14 mouse cellular contexts compared by ENCODE assay signal in the genomic region with DNA sequence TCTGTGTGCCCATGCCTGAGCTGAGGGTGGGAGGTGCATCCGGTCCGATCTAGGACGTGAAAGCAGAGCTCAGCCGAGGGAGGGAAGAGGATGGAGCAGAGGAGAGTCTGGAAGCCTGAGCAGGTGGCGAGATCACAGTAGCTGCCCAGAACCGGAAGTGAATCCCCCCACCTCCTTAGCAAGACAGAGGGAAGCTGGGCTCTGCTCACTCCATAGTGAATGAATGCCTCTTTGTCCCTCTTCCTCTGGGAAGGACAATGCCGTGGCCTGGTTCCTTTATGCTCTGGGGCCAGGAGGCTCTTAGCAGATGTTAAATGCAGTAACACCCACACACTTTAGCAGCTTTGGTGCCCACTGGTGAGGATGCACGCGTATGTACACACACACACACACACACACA. TPM values are rescaled to one million over a fixed set of nuclear protein-coding genes. Genes with fewer than 3 reads are reported as not detected.
DNase-seq lines count a peak whose midpoint lies in the region; ATAC-seq lines count a peak whose summit lies in the region.
"Had no signal": no experiment of that assay in that cellular context is flagged by ENCODE, and none has a peak within 500 bp of the region (broad histone marks: within the 10 kb centered on the region; RNA-seq: fewer than 3 reads in every experiment).

No protein-coding gene starts in this region.

- peak; percentile 73 for DNase-seq in embryo, embryonic 10.5 days (ENCODE audit: low spot score)
- peak; percentile 51 for DNase-seq in forebrain, embryonic 10.5 days (ENCODE audit: extremely low spot score, low spot score)
- peak; percentile 40 for DNase-seq in neural tube, embryonic 10.5 days (ENCODE audit: extremely low spot score, low spot score)
- no peak for DNase-seq in kidney, postnatal 14 days
- no peak for DNase-seq in right cerebral cortex, postnatal 36 days (ENCODE audit: low spot score in 2 of 2)
- no peak for DNase-seq in urinary bladder, adult 18-20 months (ENCODE audit: low spot score in 2 of 2)
- DNase-seq: kidney, adult 11 months; layer of hippocampus, postnatal 36 days had no signal

- H3K4me1 ChIP-seq in forebrain, embryonic 10.5 days = peaks cover 28% of the 10 kb centered on the region
- peaks cover 8% of the 10 kb centered on the region; the same call in 1 of the 2 replicates for H3K4me1 ChIP-seq in hindbrain, embryonic 15.5 days (replicated peaks)
- H3K4me1 ChIP-seq: heart, embryonic 13.5 days; lung, embryonic 15.5 days; stomach, embryonic 15.5 days had no signal

- H3K4me2 ChIP-seq in hindbrain, embryonic 15.5 days = no peak overlapping the region
- H3K4me2 ChIP-seq: heart, embryonic 13.5 days; lung, embryonic 15.5 days; stomach, embryonic 15.5 days had no signal

- peaks cover 4% of the 10 kb centered on the region; the same call in 1 of the 2 replicates for H3K27me3 ChIP-seq in forebrain, embryonic 10.5 days (ENCODE audit: poor library complexity, severe bottlenecking)
- H3K27me3 ChIP-seq in hindbrain, embryonic 15.5 days = no peaks in the 10 kb centered on the region
- H3K27me3 ChIP-seq: CH12.LX; lung, embryonic 15.5 days; stomach, embryonic 15.5 days had no signal

- H3K9ac ChIP-seq in hindbrain, embryonic 15.5 days = no peak overlapping the region
- H3K9ac ChIP-seq: heart, embryonic 13.5 days; lung, embryonic 15.5 days; stomach, embryonic 15.5 days had no signal

- no peak overlapping the region for H3K4me3 ChIP-seq in forebrain, embryonic 10.5 days
- H3K4me3 ChIP-seq in hindbrain, embryonic 15.5 days = no peak overlapping the region
- H3K4me3 ChIP-seq: heart, embryonic 13.5 days; lung, embryonic 15.5 days; stomach, embryonic 15.5 days had no signal

- no peaks in the 10 kb centered on the region; the same call in 1 of the 2 replicates for H3K9me3 ChIP-seq in forebrain, embryonic 10.5 days
- H3K9me3 ChIP-seq in hindbrain, embryonic 15.5 days = no peaks in the 10 kb centered on the region
- H3K9me3 ChIP-seq: lung, embryonic 15.5 days; stomach, embryonic 15.5 days had no signal

- WGBS in forebrain, embryonic 10.5 days = 46% methylated on average over 9 of the region's 9 CpGs
- 20% methylated on average over 9 of the region's 9 CpGs for WGBS in hindbrain, embryonic 15.5 days

- H3K27ac ChIP-seq in forebrain, embryonic 10.5 days = peak overlapping the region; percentile 87
- H3K27ac ChIP-seq in hindbrain, embryonic 15.5 days (replicated peaks) = no peak overlapping the region; the same call in 1 of the 2 replicates
- H3K27ac ChIP-seq: heart, embryonic 13.5 days; lung, embryonic 15.5 days; stomach, embryonic 15.5 days had no signal

- no peaks in the 10 kb centered on the region for H3K36me3 ChIP-seq in forebrain, embryonic 10.5 days (replicated peaks)
- H3K36me3 ChIP-seq in hindbrain, embryonic 15.5 days = no peaks in the 10 kb centered on the region
- H3K36me3 ChIP-seq: heart, embryonic 13.5 days; lung, embryonic 15.5 days; stomach, embryonic 15.5 days had no signal

- peak; percentile 37; the same call in 1 of the 2 replicates for ATAC-seq in hindbrain, embryonic 15.5 days (ENCODE audit: low FRiP score, low read depth)
- no peak for ATAC-seq in activated CD4-positive, CD25-positive, alpha-beta regulatory T cell, adult 4 months

RNA-seq across cellular contexts. Expression of a gene that starts 36.3 kb away (rescaled TPM):
- 123 TPM in 2 replicates for polyA plus RNA-seq in forebrain, embryonic 10.5 days (2016; fragmentation: Nextera tagmentation; extraction: Ambion mirVana)
- 30.6 and 31.8 TPM in 2 replicates for polyA plus RNA-seq in hindbrain, embryonic 15.5 days (2015; fragmentation: Nextera tagmentation; extraction: Ambion mirVana)
- 100 to 1,000 TPM; 161 to 189 TPM for polyA plus RNA-seq in activated CD4-positive, CD25-positive, alpha-beta regulatory T cell, adult 4 months (2017; shearing (Covaris generic))

Comparison
In these comparisons a context has a peak if more than half of its experiments do, and no peak if none do; other contexts are left out.
1. DNase-seq: peak in embryo, embryonic 10.5 days (single experiment), forebrain, embryonic 10.5 days (single experiment) and neural tube, embryonic 10.5 days (single experiment); none in kidney, postnatal 14 days (single experiment), right cerebral cortex, postnatal 36 days (0 of 2) and urinary bladder, adult 18-20 months (0 of 2).